Mouse (Mus musculus) kidney, embryonic 14.5 days (tissue): ENCODE measurements at regions not wholly inside any gene's neighbourhood (a gene's known extent, or its start where the extent isn't known, plus 50 kb on each side); places are given as distances from the start of the nearest gene placed in this dataset.

ENCODE experiments used
- ATAC-seq: fragments of 200-750 bp; cut with Nextera tagmentation; 2 replicates; pipeline ENCODE4 v1.8.0; 2017; ENCODE audit warnings: moderate number of reproducible peaks, mild to moderate bottlenecking, moderate TSS enrichment, moderate library complexity; ENCODE audit not compliant: low FRiP score, low TSS enrichment
- H3K27ac ChIP-seq: fragments of 300-500 bp; sonication (generic); 2 replicates; pipeline ENCODE4 v1.5.1; 2014; ENCODE audit warnings: low read depth, mild to moderate bottlenecking, low read length, moderate library complexity, mixed read lengths
- H3K27me3 ChIP-seq: fragments of 300-500 bp; sonication (generic); 2 replicates; pipeline ENCODE4 v1.6.1; 2014; ENCODE audit warnings: mild to moderate bottlenecking, low read length; ENCODE audit not compliant: control insufficient read depth, insufficient read depth
- H3K36me3 ChIP-seq: fragments of 300-500 bp; sonication (generic); 2 replicates; pipeline ENCODE4 v1.6.1; 2014; ENCODE audit warnings: low read length, mixed read lengths; ENCODE audit not compliant: control insufficient read depth, insufficient read depth
- H3K4me1 ChIP-seq: fragments of 300-500 bp; sonication (generic); 2 replicates; pipeline ENCODE4 v1.6.1; 2014; ENCODE audit warnings: low read length, mixed read lengths; ENCODE audit not compliant: control insufficient read depth, insufficient read depth
- H3K4me2 ChIP-seq: fragments of 300-500 bp; sonication (generic); replicated peaks from 2 replicates; pipeline ENCODE4 v1.6.1; 2014; ENCODE audit warnings: low read depth, mild to moderate bottlenecking, low read length
- H3K4me3 ChIP-seq: fragments of 300-500 bp; sonication (generic); 2 replicates; pipeline ENCODE4 v1.5.1; 2014; ENCODE audit warnings: mild to moderate bottlenecking, low read length
- H3K9ac ChIP-seq: fragments of 300-500 bp; sonication (generic); 2 replicates; pipeline ENCODE4 v1.6.1; 2014; ENCODE audit warnings: low read depth, mild to moderate bottlenecking, low read length, moderate library complexity
- H3K9me3 ChIP-seq: fragments of 300-500 bp; sonication (generic); 2 replicates; pipeline ENCODE4 v1.6.1; 2016; ENCODE audit warnings: low read length; ENCODE audit not compliant: control insufficient read depth
- WGBS: fragments of 180-500 bp; shearing (Covaris S2); extraction: QIAGEN DNeasy Blood & Tissue Kit; methylation state at CpG from one replicate; pipeline ENCODE4 v1.1.7; 2014; 5-methylcytosine and 5-hydroxymethylcytosine counted together

DNA sequence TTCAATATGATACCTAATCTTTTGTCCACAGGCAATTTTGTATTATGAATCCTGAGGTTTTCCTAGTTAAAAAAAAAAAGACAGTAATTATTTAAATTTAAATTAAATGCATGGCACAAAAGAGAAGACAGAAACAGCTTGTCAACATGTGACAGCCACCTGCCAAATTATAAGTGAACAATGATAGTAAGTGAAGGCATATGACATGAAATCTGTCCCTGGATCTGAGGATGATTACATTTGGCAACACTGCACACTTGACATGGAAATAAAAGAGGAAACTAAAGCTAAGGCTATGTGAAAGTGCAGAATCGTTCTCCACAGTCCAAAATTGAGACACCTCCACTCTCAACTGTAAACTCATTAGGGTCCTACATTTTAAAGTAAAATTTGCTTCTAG lies 1710.7 kb upstream of the Flrt2 start:
- Histone ChIP-seq H3K4me3 (no peak overlapping the region), H3K4me1 (no peaks in the 10 kb centered on the region), H3K9ac (no peak overlapping the region), H3K27me3 (no peaks in the 10 kb centered on the region), H3K27ac (no peak overlapping the region), H3K9me3 (no peaks in the 10 kb centered on the region), H3K36me3 (no peaks in the 10 kb centered on the region), H3K4me2 (no peak overlapping the region)
- 81% methylated on average over 1 of the region's 1 CpGs for WGBS
- no peak for ATAC-seq

DNA sequence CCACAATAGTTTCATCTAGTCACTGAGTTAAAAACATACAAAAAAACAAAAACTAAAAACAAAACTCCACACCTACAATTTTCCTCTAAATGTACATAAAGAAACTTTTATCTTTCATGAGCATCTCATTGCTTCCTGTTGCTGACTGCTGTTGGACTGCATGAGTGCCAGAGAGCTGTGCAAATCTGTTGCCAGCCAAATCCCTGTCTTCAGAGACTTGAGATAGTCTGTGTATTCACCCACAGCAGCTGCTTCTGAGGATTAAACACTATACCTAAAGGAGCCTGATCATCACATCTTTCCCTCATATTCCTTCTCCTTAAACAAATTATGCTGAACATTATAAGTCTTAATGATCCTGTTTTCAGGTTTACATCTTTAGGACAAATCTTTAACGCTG lies 1700.5 kb upstream of the Flrt2 start:
- Histone ChIP-seq H3K4me3 (no peak overlapping the region), H3K9me3 (no peaks in the 10 kb centered on the region), H3K36me3 (no peaks in the 10 kb centered on the region), H3K4me1 (no peaks in the 10 kb centered on the region), H3K27me3 (no peaks in the 10 kb centered on the region), H3K9ac (no peak overlapping the region), H3K27ac (no peak overlapping the region), H3K4me2 (no peak overlapping the region)
- no peak for ATAC-seq
- 100% methylated on average over 1 of the region's 1 CpGs for WGBS

DNA sequence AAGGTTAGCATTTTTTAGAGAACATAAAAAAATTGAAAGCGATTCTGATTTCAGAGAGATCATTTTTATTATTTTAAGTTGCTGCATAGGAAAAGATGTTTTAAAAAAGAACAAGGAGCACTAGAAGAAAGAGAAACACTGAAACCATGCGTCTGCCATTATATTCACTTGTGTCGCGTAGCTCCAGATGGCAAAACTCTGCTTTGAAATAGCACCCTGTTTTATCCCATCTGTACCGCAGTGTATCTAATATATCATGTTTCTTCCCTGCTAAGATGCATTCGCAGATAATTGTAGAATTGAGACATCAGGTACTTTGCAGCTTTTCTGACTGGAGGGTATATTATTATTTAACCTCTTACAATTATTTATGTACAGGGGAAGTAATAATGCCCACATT lies 1698.2 kb upstream of the Flrt2 start:
- Histone ChIP-seq H3K4me2 (no peak overlapping the region), H3K36me3 (no peaks in the 10 kb centered on the region), H3K4me1 (no peaks in the 10 kb centered on the region), H3K27ac (no peak overlapping the region), H3K27me3 (no peaks in the 10 kb centered on the region), H3K9me3 (no peaks in the 10 kb centered on the region), H3K9ac (no peak overlapping the region), H3K4me3 (no peak overlapping the region)
- 76% methylated on average over 6 of the region's 6 CpGs for WGBS
- ATAC-seq: no peak

DNA sequence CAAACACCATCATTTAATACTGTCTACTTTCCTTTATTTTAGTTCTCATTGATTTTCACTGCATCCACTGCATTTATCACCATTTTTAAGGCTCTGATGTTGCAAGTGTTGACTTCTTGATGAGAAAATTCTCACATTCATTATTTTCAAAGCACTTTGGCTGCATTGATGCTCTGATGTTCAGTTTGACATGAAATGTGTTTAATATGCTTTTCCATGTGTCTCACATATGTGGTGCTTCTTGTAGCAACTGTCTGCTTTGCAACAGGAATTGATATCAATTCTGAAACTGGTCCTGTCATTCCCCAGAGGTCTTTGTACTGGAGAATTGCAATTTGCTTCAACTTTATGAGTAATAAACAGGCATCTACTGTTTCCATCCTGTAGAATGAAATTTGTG lies 1676.1 kb upstream of the Flrt2 start:
- no peak overlapping the region for H3K27ac ChIP-seq
- H3K9ac ChIP-seq: no peak overlapping the region
- no peak for ATAC-seq
- no peak overlapping the region for H3K4me3 ChIP-seq
- H3K4me2 ChIP-seq: no peak overlapping the region
- H3K9me3 ChIP-seq: no peaks in the 10 kb centered on the region
- no peaks in the 10 kb centered on the region for H3K27me3 ChIP-seq
- no peaks in the 10 kb centered on the region for H3K36me3 ChIP-seq
- H3K4me1 ChIP-seq: no peaks in the 10 kb centered on the region

GRCm38 (mm10) chr12:94031364-94031763 lies 1660.7 kb upstream of the Flrt2 start:
- H3K27ac ChIP-seq: no peak overlapping the region
- WGBS: 75% methylated on average over 4 of the region's 4 CpGs
- H3K4me2 ChIP-seq: no peak overlapping the region
- H3K9me3 ChIP-seq: no peaks in the 10 kb centered on the region
- H3K27me3 ChIP-seq: no peaks in the 10 kb centered on the region
- H3K36me3 ChIP-seq: no peaks in the 10 kb centered on the region
- no peak overlapping the region for H3K4me3 ChIP-seq
- ATAC-seq: no peak
- no peaks in the 10 kb centered on the region for H3K4me1 ChIP-seq
- H3K9ac ChIP-seq: no peak overlapping the region

DNA sequence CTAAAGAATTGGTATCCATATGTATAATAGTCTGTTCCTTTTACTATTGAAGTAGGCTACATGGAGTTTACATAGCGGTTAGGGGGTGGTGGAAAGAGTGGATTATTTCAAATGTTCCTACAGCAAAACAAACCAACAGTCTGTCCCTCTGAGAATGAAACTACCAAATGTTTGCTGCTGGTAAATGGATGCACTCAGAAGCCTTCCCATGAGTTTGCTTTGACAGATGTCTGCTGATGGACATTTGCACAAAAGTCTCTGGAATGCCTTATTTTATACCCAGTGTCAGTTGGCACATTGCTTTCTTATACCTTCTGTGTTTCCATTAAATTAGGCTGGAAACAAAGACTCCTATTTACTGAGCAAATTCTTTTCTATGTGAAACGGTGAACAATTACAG lies 1644.1 kb upstream of the Flrt2 start:
- Histone ChIP-seq H3K9ac (no peak overlapping the region), H3K27me3 (no peaks in the 10 kb centered on the region), H3K9me3 (no peaks in the 10 kb centered on the region), H3K27ac (no peak overlapping the region), H3K4me1 (no peaks in the 10 kb centered on the region), H3K4me2 (no peak overlapping the region), H3K4me3 (no peak overlapping the region), H3K36me3 (no peaks in the 10 kb centered on the region)
- 88% methylated on average over 2 of the region's 2 CpGs for WGBS
- ATAC-seq: no peak

DNA sequence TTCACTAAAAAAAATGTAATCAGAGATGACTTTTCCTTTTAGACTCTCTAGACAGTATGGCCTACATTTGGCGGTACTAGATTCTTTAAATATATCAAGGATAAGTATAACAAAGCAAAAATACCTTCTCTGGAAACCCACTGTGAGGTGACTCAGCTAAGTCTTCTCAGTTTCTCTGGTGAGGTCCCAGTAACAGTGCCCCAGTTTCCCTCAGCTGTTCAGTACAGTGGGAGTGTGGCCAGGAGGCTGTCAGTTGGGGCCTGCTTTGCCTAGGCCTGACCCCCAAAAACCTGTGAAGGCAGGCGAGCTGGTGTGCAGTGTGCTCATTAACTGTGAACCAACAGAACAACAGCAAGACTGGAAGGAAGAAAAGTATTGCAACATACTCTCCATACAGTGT lies 1634.3 kb upstream of the Flrt2 start:
- Histone ChIP-seq H3K4me3 (no peak overlapping the region), H3K27me3 (no peaks in the 10 kb centered on the region), H3K9me3 (no peaks in the 10 kb centered on the region), H3K27ac (no peak overlapping the region), H3K4me1 (no peaks in the 10 kb centered on the region), H3K9ac (no peak overlapping the region), H3K4me2 (no peak overlapping the region), H3K36me3 (no peaks in the 10 kb centered on the region)
- no peak for ATAC-seq
- whole genome bisulfite sequencing: 87% methylated on average over 2 of the region's 2 CpGs

DNA sequence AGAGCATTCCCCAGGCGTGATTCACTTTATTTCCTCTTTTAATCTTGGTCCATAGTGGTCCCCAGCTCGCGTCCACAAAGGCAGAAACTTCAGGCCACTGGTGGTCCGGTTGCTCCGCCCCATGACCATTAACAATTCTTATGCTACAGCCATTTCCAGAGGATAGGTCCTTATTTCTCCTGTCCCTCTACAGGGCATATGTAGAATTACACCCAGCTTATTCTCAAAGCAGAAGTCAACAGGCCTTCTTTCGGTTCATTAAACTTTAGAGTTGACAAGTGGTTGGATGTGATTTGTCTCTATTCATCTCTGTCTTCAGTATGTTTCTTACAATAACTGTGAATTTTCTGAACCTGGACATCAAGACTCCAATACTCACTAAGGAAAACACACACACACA lies 1632.4 kb upstream of the Flrt2 start:
- no peaks in the 10 kb centered on the region for H3K36me3 ChIP-seq
- H3K9ac ChIP-seq: no peak overlapping the region
- H3K4me1 ChIP-seq: no peaks in the 10 kb centered on the region
- no peaks in the 10 kb centered on the region for H3K9me3 ChIP-seq
- no peak overlapping the region for H3K4me3 ChIP-seq
- H3K27ac ChIP-seq: no peak overlapping the region
- H3K4me2 ChIP-seq: no peak overlapping the region
- ATAC-seq: no peak
- no peaks in the 10 kb centered on the region for H3K27me3 ChIP-seq
- 90% methylated on average over 6 of the region's 6 CpGs for WGBS

DNA sequence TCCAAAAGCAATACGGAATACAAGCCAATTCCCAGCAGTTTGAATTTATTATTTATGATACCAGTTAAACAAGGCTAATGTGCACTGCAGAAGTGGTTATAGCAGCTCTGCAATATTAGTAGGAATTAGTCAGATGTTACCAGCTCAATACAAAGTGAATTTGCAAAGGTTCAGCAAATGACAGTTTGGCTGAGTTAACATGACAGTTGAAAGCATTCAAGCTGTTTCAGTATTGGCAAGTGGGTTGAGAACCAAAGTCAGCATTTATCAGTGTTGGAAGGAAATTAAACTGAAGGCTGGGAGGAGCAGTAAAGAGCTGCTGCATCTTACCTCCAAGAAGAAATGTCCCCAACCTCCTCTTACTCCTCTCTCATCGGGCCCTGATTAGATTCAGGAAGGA lies 1631.7 kb upstream of the Flrt2 start:
- H3K4me2 ChIP-seq: no peak overlapping the region
- H3K9me3 ChIP-seq: no peaks in the 10 kb centered on the region
- no peak overlapping the region for H3K9ac ChIP-seq
- no peak overlapping the region for H3K27ac ChIP-seq
- no peak for ATAC-seq
- no peak overlapping the region for H3K4me3 ChIP-seq
- 63% methylated on average over 2 of the region's 2 CpGs for WGBS
- H3K4me1 ChIP-seq: no peaks in the 10 kb centered on the region
- H3K27me3 ChIP-seq: no peaks in the 10 kb centered on the region
- H3K36me3 ChIP-seq: no peaks in the 10 kb centered on the region
